ENCODE assay signal across 31 mouse cellular contexts in the genomic region with DNA sequence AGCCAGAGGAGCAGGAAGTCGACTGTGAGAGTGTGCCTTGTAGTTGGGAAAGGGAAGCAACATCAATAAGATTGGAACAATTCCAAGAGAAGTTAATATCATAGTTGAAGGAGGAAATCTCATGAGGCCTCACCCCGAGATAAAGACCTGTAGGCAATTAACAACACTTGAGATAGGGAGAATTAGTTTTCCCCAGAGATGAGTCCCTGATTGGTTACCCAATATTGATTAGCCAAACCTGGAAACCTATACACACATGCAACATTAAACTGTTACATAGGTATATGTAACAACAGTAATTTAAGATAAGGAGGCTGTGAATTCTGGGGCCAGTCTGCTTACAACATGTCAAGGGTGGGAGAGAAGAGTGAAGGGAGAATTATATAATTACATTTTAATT.
"Had no signal": no experiment of that assay in that cellular context is flagged by ENCODE, and none has a peak within 500 bp of the region (broad histone marks: within the 10 kb centered on the region; RNA-seq: fewer than 3 reads in every experiment).

No protein-coding gene starts in this region.

- H3K27me3 ChIP-seq: limb, embryonic 12.5 days; limb, embryonic 13.5 days; limb, embryonic 15.5 days; liver, embryonic 12.5 days; liver, embryonic 13.5 days; liver, embryonic 15.5 days; lung, embryonic 15.5 days; megakaryocyte, embryonic 14.5 days; midbrain, embryonic 12.5 days; midbrain, embryonic 13.5 days; midbrain, embryonic 15.5 days had no signal

- DNase-seq: left cerebral cortex, postnatal 4 days; liver; liver, embryonic 13.5 days; liver, postnatal 0 days; lung, adult 18-20 months; lung, adult 2 months; lung, embryonic 14.5 days; lung, postnatal 10 days; lung, postnatal 14 days; lung, postnatal 36 days; lung, postnatal 4 days; midbrain, embryonic 14.5 days had no signal

- H3K4me1 ChIP-seq: limb, embryonic 10.5 days; limb, embryonic 12.5 days; limb, embryonic 13.5 days; limb, embryonic 15.5 days; liver, embryonic 12.5 days; liver, embryonic 13.5 days; liver, embryonic 15.5 days; lung, embryonic 15.5 days; megakaryocyte, embryonic 14.5 days; midbrain, embryonic 10.5 days; midbrain, embryonic 12.5 days; midbrain, embryonic 13.5 days; midbrain, embryonic 15.5 days had no signal

- H3K4me3 ChIP-seq: limb, embryonic 10.5 days; limb, embryonic 12.5 days; limb, embryonic 13.5 days; limb, embryonic 15.5 days; liver, embryonic 12.5 days; liver, embryonic 13.5 days; liver, embryonic 15.5 days; lung, embryonic 15.5 days; megakaryocyte, embryonic 14.5 days; midbrain, embryonic 10.5 days; midbrain, embryonic 12.5 days; midbrain, embryonic 13.5 days; midbrain, embryonic 15.5 days; myocyte had no signal

- H3K4me2 ChIP-seq: limb, embryonic 12.5 days; limb, embryonic 13.5 days; limb, embryonic 15.5 days; liver, embryonic 11.5 days; liver, embryonic 12.5 days; liver, embryonic 13.5 days; liver, embryonic 15.5 days; lung, embryonic 14.5 days; lung, embryonic 15.5 days; midbrain, embryonic 11.5 days; midbrain, embryonic 12.5 days; midbrain, embryonic 13.5 days; midbrain, embryonic 15.5 days had no signal

- H3K9me3 ChIP-seq: limb, embryonic 10.5 days; limb, embryonic 12.5 days; limb, embryonic 13.5 days; limb, embryonic 15.5 days; liver, embryonic 12.5 days; liver, embryonic 13.5 days; liver, embryonic 15.5 days; lung, embryonic 15.5 days; megakaryocyte, embryonic 14.5 days; midbrain, embryonic 10.5 days; midbrain, embryonic 12.5 days; midbrain, embryonic 13.5 days; midbrain, embryonic 15.5 days had no signal

- H3K9ac ChIP-seq: limb, embryonic 12.5 days; limb, embryonic 13.5 days; limb, embryonic 15.5 days; liver, embryonic 12.5 days; liver, embryonic 13.5 days; liver, embryonic 14.5 days; liver, embryonic 15.5 days; liver, postnatal 0 days; lung, embryonic 14.5 days; lung, embryonic 15.5 days; midbrain, embryonic 12.5 days; midbrain, embryonic 13.5 days; midbrain, embryonic 15.5 days had no signal

- ATAC-seq: liver, embryonic 12.5 days; liver, postnatal 0 days; lung, postnatal 0 days; midbrain, embryonic 13.5 days; midbrain, embryonic 15.5 days; midbrain, embryonic 16.5 days had no signal

- H3K36me3 ChIP-seq: limb, embryonic 10.5 days; limb, embryonic 12.5 days; limb, embryonic 13.5 days; limb, embryonic 15.5 days; liver, embryonic 12.5 days; liver, embryonic 13.5 days; liver, embryonic 15.5 days; lung, embryonic 15.5 days; midbrain, embryonic 10.5 days; midbrain, embryonic 12.5 days; midbrain, embryonic 13.5 days; midbrain, embryonic 15.5 days had no signal

- H3K27ac ChIP-seq: limb, embryonic 10.5 days; limb, embryonic 12.5 days; limb, embryonic 13.5 days; limb, embryonic 15.5 days; liver, embryonic 12.5 days; liver, embryonic 13.5 days; liver, embryonic 14.5 days; liver, embryonic 15.5 days; lung, embryonic 15.5 days; macrophage; midbrain, embryonic 10.5 days; midbrain, embryonic 12.5 days; midbrain, embryonic 13.5 days; midbrain, embryonic 15.5 days had no signal
